Mouse (Mus musculus) erythroblast, embryonic 14.5 days (primary cell): ENCODE data around the gene Gm8104. TPM values are rescaled to one million over a fixed set of nuclear protein-coding genes. Genes with fewer than 3 reads are reported as not detected.
"Not testable (repeated sequence)": the region's sequence is repeated elsewhere in the genome, so short reads cannot be mapped to it uniquely, and the experiment has no call there.

Experiments
- H3K27me3 ChIP-seq: 2 replicates; pipeline ENCODE4 v1.6.1; 2012; ENCODE audit warnings: inconsistent platforms; ENCODE audit not compliant: control insufficient read depth
- H3K36me3 ChIP-seq: 2 replicates; pipeline ENCODE4 v1.6.1; 2012; ENCODE audit warnings: mild to moderate bottlenecking, inconsistent platforms; ENCODE audit not compliant: control insufficient read depth
- H3K4me1 ChIP-seq: 2 replicates; pipeline ENCODE4 v1.6.1; 2012; ENCODE audit warnings: inconsistent platforms; ENCODE audit not compliant: control insufficient read depth
- H3K4me3 ChIP-seq: replicated peaks from 2 replicates; pipeline ENCODE3; 2012; ENCODE audit warnings: moderate library complexity, mild to moderate bottlenecking, inconsistent platforms
- H3K9me3 ChIP-seq: 2 replicates; pipeline ENCODE4 v1.6.1; 2012; ENCODE audit warnings: low read length, inconsistent platforms, mixed read lengths; ENCODE audit not compliant: control insufficient read depth
- GATA1 ChIP-seq: IDR thresholded peaks from 2 replicates; pipeline ENCODE4 v1.6.1; 2012; ENCODE audit warnings: low read length, inconsistent platforms, mixed read lengths
- polyA plus RNA-seq: library from polyadenylated mRNA; stranded (reverse); fragments of >175 nt; gene quantifications from 2 replicates; pipeline ENCODE4 v1.2.3, GENCODE M21; 2012

Gm8104 gene
- not detected in 2 replicates for polyA plus RNA-seq

- H3K9me3 ChIP-seq, H3K4me3 ChIP-seq, H3K27me3 ChIP-seq, H3K36me3 ChIP-seq, H3K4me1 ChIP-seq: not testable (repeated sequence)
These were observed at the start of gene Gm8104 for GRCm38 (mm10) chr14:43100301-43100700. TSS of gene Gm8104 (plus strand) at chr14:43100601.

- not testable (repeated sequence) for H3K9me3 ChIP-seq, H3K4me1 ChIP-seq, H3K4me3 ChIP-seq, H3K36me3 ChIP-seq, H3K27me3 ChIP-seq
These were observed 42.3 kb upstream of the Gm8104 start for GRCm38 (mm10) chr14:43058063-43058462.

DNA sequence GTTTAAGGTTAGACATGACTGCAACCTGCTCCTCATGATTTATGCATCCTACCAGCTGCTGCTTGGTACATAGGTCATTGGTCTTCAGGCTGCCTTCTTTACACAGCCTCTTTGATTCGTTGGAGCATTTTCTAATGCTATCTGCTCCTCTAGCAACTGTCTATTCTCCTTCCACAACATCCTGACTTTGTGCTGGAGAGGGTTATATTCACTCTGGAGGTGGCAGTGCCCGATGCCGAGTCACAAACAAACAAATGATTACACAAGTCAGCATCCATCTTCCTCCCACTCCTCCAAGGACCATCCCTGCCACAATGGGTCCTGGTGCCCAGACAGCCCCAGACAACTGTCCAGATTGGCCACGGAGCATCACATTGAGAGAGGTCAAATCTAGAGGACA is 40.2 kb upstream of the Gm8104 start:
- H3K27me3 ChIP-seq, H3K4me3 ChIP-seq, H3K36me3 ChIP-seq, H3K4me1 ChIP-seq, H3K9me3 ChIP-seq: not testable (repeated sequence)

- H3K27me3 ChIP-seq, H3K4me1 ChIP-seq, H3K9me3 ChIP-seq, H3K4me3 ChIP-seq, H3K36me3 ChIP-seq: not testable (repeated sequence)
- peak; percentile 58 for TF ChIP-seq GATA1
These were observed 23.9 kb upstream of the Gm8104 start, which contains the start of gene Gm8094 for GRCm38 (mm10) chr14:43076543-43076942. TSS of gene Gm8094 (minus strand) at chr14:43076643.

DNA sequence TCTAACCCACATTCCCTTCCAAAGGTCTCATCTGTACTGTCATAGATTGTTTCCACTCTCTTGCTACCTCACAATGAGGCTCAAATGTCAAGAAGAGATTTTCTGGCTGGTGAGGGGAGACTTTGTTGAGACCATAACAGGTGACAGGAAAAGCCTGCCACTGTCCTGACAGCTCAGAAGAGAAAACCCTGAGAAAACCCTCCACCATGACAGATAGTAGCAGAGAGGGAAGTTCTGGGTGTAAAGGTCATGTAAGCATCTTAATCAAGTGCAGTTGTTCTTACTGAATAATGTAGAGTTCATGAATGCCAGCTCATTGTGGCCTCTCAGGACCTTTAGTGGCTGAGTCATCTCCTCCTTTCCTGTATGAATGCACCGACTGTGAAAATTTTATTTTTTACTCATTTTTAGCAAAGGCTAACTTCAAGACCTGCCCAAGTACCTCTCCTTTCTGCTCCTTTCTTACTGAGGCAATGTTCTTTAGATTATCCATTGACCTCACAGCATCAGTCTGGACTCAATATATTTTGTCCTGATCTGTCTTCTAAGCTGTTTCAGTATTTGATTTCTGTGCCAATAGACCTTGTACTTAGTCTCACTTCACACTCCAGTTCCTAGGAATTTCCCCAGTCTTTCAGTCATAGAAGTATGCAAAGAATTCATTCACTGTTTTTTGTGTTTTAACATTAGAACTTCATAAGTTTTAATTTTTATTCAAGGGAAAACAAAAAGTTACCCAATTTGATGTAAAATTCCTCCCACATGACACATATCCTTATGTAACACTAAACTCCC is 15.3 kb upstream of the Gm8104 start:
- not testable (repeated sequence) for H3K4me3 ChIP-seq, H3K27me3 ChIP-seq, H3K36me3 ChIP-seq, H3K4me1 ChIP-seq, H3K9me3 ChIP-seq

DNA sequence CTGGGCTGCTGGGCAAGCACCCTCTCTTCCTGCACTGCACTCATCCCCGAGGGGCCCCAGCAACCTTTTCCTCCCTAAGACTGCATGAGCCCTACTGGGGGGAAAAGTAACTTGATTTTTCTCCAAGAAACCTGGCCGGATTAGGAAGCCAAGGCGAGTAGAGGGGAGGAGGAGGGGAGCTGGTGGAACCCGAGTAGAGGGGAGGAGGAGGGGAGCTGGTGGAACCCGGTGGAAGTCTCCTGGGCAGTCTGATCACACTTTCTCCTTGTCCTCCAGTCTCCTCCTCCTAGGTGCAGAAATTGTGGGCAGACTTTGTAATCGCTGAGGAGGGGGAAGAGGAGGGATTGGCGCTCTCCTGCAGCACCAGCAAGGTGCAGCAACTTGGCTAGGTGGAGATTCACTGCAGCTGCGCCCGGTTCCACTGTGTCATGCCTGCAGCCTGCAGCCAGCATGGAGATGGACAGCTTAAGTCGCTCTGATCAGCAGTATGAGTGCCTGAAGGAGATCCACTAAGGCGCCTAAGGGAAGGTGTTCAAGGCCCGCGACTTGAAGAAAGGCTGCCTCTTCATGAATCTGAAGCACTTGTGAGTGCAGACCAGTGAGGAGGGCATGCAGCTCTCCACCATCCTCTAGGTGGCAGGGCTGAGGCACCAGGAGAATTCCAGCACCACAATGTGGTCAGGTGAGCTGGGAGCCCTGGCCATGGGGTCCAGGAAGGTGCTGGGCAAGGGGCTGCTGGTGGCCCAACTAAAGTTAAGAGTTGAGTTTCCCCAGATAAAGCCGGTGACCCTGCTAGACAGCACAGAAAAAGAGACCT is 11.1 kb upstream of the Gm8104 start:
- not testable (repeated sequence) for H3K9me3 ChIP-seq, H3K27me3 ChIP-seq, H3K4me3 ChIP-seq, H3K36me3 ChIP-seq, H3K4me1 ChIP-seq

DNA sequence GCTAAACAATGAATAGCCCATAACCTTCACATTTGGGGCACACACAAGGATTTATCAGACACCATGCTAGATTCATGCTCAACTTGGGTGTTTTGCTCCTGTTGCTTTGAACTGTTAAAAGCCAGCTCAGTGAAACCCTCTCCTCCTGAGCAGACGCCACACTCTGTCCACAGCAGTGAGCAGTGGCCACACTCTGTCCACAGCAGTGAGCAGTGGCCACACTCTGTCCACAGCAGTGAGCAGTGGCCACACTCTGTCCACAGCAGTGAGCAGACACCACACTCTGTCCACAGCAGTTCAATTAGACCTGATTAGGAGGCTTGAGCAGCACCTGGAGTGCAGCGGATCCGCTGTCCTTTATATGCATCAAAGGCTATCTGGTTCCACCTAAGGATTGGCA is 19.3 kb downstream of the Gm8104 start:
- not testable (repeated sequence) for H3K36me3 ChIP-seq, H3K4me3 ChIP-seq

GRCm38 (mm10) chr14:43126286-43126685 is 25.9 kb downstream of the Gm8104 start:
- H3K36me3 ChIP-seq, H3K4me3 ChIP-seq, H3K27me3 ChIP-seq, H3K4me1 ChIP-seq: not testable (repeated sequence)
- peaks cover 10% of the 10 kb centered on the region; the same call in 1 of the 2 replicates for H3K9me3 ChIP-seq

More for the DNA sequence above, 19.3 kb downstream of the Gm8104 start:
- not testable (repeated sequence) for H3K4me1 ChIP-seq, H3K27me3 ChIP-seq
- peaks cover 10% of the 10 kb centered on the region; the same call in 1 of the 2 replicates for H3K9me3 ChIP-seq

Other genes with a start within 250 kb of the Gm8104 start
- not detected in 2 replicates for gene Gm21977, start 247.1 kb upstream of the Gm8104 start, polyA plus RNA-seq
- not detected in 2 replicates for gene Gm8082, start 107.0 kb upstream of the Gm8104 start, polyA plus RNA-seq
- not detected in 2 replicates for gene Gm10376, start 85.0 kb upstream of the Gm8104 start, polyA plus RNA-seq
- not detected in 2 replicates for gene Gm8094, start 24.0 kb upstream of the Gm8104 start, polyA plus RNA-seq
- gene Gm7233, start 79.3 kb downstream of the Gm8104 start, polyA plus RNA-seq, result not detected in 2 replicates
- not detected in 2 replicates for gene Gm8122, start 134.7 kb downstream of the Gm8104 start, polyA plus RNA-seq
- gene Gm8126, start 158.0 kb downstream of the Gm8104 start, polyA plus RNA-seq, result 0.03 TPM in 1 of 2 replicates, not detected in the other
- gene Gm9732, start 174.4 kb downstream of the Gm8104 start, polyA plus RNA-seq, result not detected in 2 replicates
- not detected in 2 replicates for gene Gm8127, start 193.2 kb downstream of the Gm8104 start, polyA plus RNA-seq
- gene 1700001F09Rik, start 247.2 kb downstream of the Gm8104 start, polyA plus RNA-seq, result not detected in 2 replicates